Mouse (Mus musculus) hindbrain, postnatal 0 days (tissue): ENCODE results near the gene Cd5l. TPM values are rescaled to one million over a fixed set of nuclear protein-coding genes. Genes with fewer than 3 reads are reported as not detected.

Experiments used
- ATAC-seq: fragments of 200-750 bp; cut with Nextera tagmentation; 2 replicates; pipeline ENCODE4 v1.8.0; 2017; ENCODE audit warnings: mild to moderate bottlenecking, moderate TSS enrichment, moderate library complexity
- DNase-seq: peaks from one replicate; pipeline ENCODE4 v3.0.0-alpha.2; 2015; ENCODE audit warnings: low spot score
- H3K27ac ChIP-seq: fragments of 300-500 bp; sonication (generic); 2 replicates; pipeline ENCODE4 v1.5.1; 2014; ENCODE audit warnings: mild to moderate bottlenecking
- H3K27me3 ChIP-seq: fragments of 300-500 bp; sonication (generic); 2 replicates; pipeline ENCODE4 v1.6.1; 2014; ENCODE audit warnings: low read length, mixed read lengths; ENCODE audit not compliant: insufficient read depth
- H3K36me3 ChIP-seq: fragments of 300-500 bp; sonication (generic); 2 replicates; pipeline ENCODE4 v1.6.1; 2014; ENCODE audit warnings: low read length, mixed read lengths; ENCODE audit not compliant: insufficient read depth
- H3K4me1 ChIP-seq: fragments of 300-500 bp; sonication (generic); 2 replicates; pipeline ENCODE4 v1.6.1; 2014; ENCODE audit warnings: antibody characterized with exemption, low read length, mixed read lengths; ENCODE audit not compliant: insufficient read depth
- H3K4me2 ChIP-seq: fragments of 300-500 bp; sonication (generic); 2 replicates; pipeline ENCODE4 v1.6.1; 2014; ENCODE audit warnings: low read depth, mild to moderate bottlenecking, low read length, moderate library complexity, mixed read lengths
- H3K4me3 ChIP-seq: fragments of 300-500 bp; sonication (generic); 2 replicates; pipeline ENCODE4 v1.5.1; 2014; ENCODE audit warnings: low read length
- H3K9ac ChIP-seq: fragments of 300-500 bp; sonication (generic); replicated peaks from 2 replicates; pipeline ENCODE4 v1.6.1; 2014; ENCODE audit warnings: mild to moderate bottlenecking, low read length, moderate library complexity, mixed read lengths
- H3K9me3 ChIP-seq: fragments of 300-500 bp; sonication (generic); 2 replicates; pipeline ENCODE4 v1.6.1; 2016; ENCODE audit warnings: low read length, mixed read lengths
- CTCF ChIP-seq: IDR thresholded peaks from 2 replicates; pipeline ENCODE4 v1.5.1; 2016; ENCODE audit warnings: antibody characterized with exemption, control low read depth, low read depth
- WGBS: fragments of 180-500 bp; shearing (Covaris S2); extraction: QIAGEN DNeasy Blood & Tissue Kit; methylation state at CpG from one replicate; pipeline ENCODE4 v1.1.7; 2014; 5-methylcytosine and 5-hydroxymethylcytosine counted together
- polyA plus RNA-seq: library from polyadenylated mRNA; unstranded; fragments of >200 nt; fragmentation: Nextera tagmentation; extraction: Ambion mirVana; gene quantifications from 2 replicates; pipeline ENCODE4 v1.2.1, GENCODE M21; 2015
- total RNA-seq: library from RNA; depleted of rRNA; stranded (reverse); fragments of >200 nt; gene quantifications from 2 replicates; pipeline ENCODE4 v1.2.3, GENCODE M21; 2014

The Cd5l gene
- total and polyA plus RNA-seq, 2 experiments from 2014 or later = 0.09 TPM; not detected in 1

GRCm38 (mm10) chr3:87381806-87382712, 24.4 kb downstream of the Cd5l start:
- WGBS = 61% methylated on average over 7 of the region's 7 CpGs
- no peaks in the 10 kb centered on the region for H3K36me3 ChIP-seq
- no peak overlapping the region for H3K4me3 ChIP-seq
- H3K9ac ChIP-seq = no peak overlapping the region
- no peak overlapping the region for H3K4me2 ChIP-seq
- no peak for TF ChIP-seq CTCF
- H3K27ac ChIP-seq = no peak overlapping the region
- no peaks in the 10 kb centered on the region for H3K9me3 ChIP-seq
- no peaks in the 10 kb centered on the region for H3K4me1 ChIP-seq
- ATAC-seq = no peak
- H3K27me3 ChIP-seq = no peaks in the 10 kb centered on the region
- no peak for DNase-seq

GRCm38 (mm10) chr3:87383308-87383707, 25.6 kb downstream of the Cd5l start:
- TF ChIP-seq CTCF = no peak
- no peak overlapping the region for H3K9ac ChIP-seq
- H3K27me3 ChIP-seq = no peaks in the 10 kb centered on the region
- H3K36me3 ChIP-seq = no peaks in the 10 kb centered on the region
- 94% methylated on average over 3 of the region's 3 CpGs for WGBS
- no peak overlapping the region for H3K4me2 ChIP-seq
- H3K4me1 ChIP-seq = no peaks in the 10 kb centered on the region
- H3K9me3 ChIP-seq = no peaks in the 10 kb centered on the region
- DNase-seq = no peak
- no peak for ATAC-seq
- no peak overlapping the region for H3K4me3 ChIP-seq
- no peak overlapping the region for H3K27ac ChIP-seq

- Histone ChIP-seq H3K4me3 (no peak overlapping the region), H3K36me3 (no peaks in the 10 kb centered on the region), H3K4me2 (no peak overlapping the region), H3K27me3 (no peaks in the 10 kb centered on the region), H3K27ac (no peak overlapping the region), H3K4me1 (no peaks in the 10 kb centered on the region), H3K9ac (no peak overlapping the region), H3K9me3 (no peaks in the 10 kb centered on the region)
- DNase-seq (no peak), ATAC-seq (no peak)
- TF ChIP-seq CTCF = no peak
- WGBS = 80% methylated on average over 9 of the region's 9 CpGs
Observed at GRCm38 (mm10) chr3:87385105-87385504, 27.4 kb downstream of the Cd5l start.

- H3K4me3 ChIP-seq = no peak overlapping the region
- H3K9ac ChIP-seq = no peak overlapping the region
- DNase-seq = peak; percentile 12
- 80% methylated on average over 1 of the region's 1 CpGs for WGBS
- no peaks in the 10 kb centered on the region for H3K9me3 ChIP-seq
- TF ChIP-seq CTCF = no peak
- no peak overlapping the region for H3K27ac ChIP-seq
- H3K27me3 ChIP-seq = no peaks in the 10 kb centered on the region
- H3K36me3 ChIP-seq = no peaks in the 10 kb centered on the region
- no peak for ATAC-seq
- no peaks in the 10 kb centered on the region for H3K4me1 ChIP-seq
- H3K4me2 ChIP-seq = no peak overlapping the region
Observed at GRCm38 (mm10) chr3:87390935-87391334, 33.3 kb downstream of the Cd5l start.

GRCm38 (mm10) chr3:87398809-87399208, 41.1 kb downstream of the Cd5l start:
- H3K27me3 ChIP-seq = no peaks in the 10 kb centered on the region
- ATAC-seq (no peak), DNase-seq (no peak)
- no peak overlapping the region for H3K27ac ChIP-seq
- WGBS = 64% methylated on average over 4 of the region's 4 CpGs
- no peak for TF ChIP-seq CTCF
- H3K4me1 ChIP-seq = no peaks in the 10 kb centered on the region
- no peaks in the 10 kb centered on the region for H3K36me3 ChIP-seq
- no peaks in the 10 kb centered on the region for H3K9me3 ChIP-seq
- no peak overlapping the region for H3K4me3 ChIP-seq
- H3K9ac ChIP-seq = no peak overlapping the region
- H3K4me2 ChIP-seq = no peak overlapping the region

- H3K4me3 ChIP-seq = no peak overlapping the region
- no peaks in the 10 kb centered on the region for H3K9me3 ChIP-seq
- H3K27ac ChIP-seq = no peak overlapping the region
- H3K36me3 ChIP-seq = no peaks in the 10 kb centered on the region
- ATAC-seq (no peak), DNase-seq (no peak)
- H3K4me1 ChIP-seq = no peaks in the 10 kb centered on the region
- WGBS = 75% methylated on average over 4 of the region's 4 CpGs
- H3K4me2 ChIP-seq = no peak overlapping the region
- H3K27me3 ChIP-seq = no peaks in the 10 kb centered on the region
- TF ChIP-seq CTCF = no peak
- no peak overlapping the region for H3K9ac ChIP-seq
Observed at GRCm38 (mm10) chr3:87399906-87400305, 42.2 kb downstream of the Cd5l start.

- Histone ChIP-seq H3K4me2 (no peak overlapping the region), H3K4me3 (no peak overlapping the region), H3K27me3 (no peaks in the 10 kb centered on the region), H3K36me3 (no peaks in the 10 kb centered on the region), H3K27ac (no peak overlapping the region), H3K4me1 (no peaks in the 10 kb centered on the region), H3K9ac (no peak overlapping the region), H3K9me3 (no peaks in the 10 kb centered on the region)
- no peak for ATAC-seq
- no peak for TF ChIP-seq CTCF
- no peak for DNase-seq
- WGBS = 57% methylated on average over 5 of the region's 5 CpGs
Observed at GRCm38 (mm10) chr3:87401321-87401720, 43.6 kb downstream of the Cd5l start.
